Mouse (Mus musculus) gastrocnemius, adult 8-10 months (tissue): ENCODE measurements around the gene Maml3. TPM values are rescaled to one million over a fixed set of nuclear protein-coding genes. Genes with fewer than 3 reads are reported as not detected.

Source experiments
- DNase-seq, 2 experiments: peaks; one replicate each; pipeline ENCODE4 v3.0.0; 2022; ENCODE audit warnings: low spot score in 2 of 2
- total RNA-seq, 4 experiments: library from RNA; stranded (reverse); gene quantifications; 2 replicates each; pipeline ENCODE4 v1.2.4; 2022

Gene Maml3
- total RNA-seq, 4 experiments from 2014 or later: 1.2 to 2.4 (median 1.8) TPM

DNA sequence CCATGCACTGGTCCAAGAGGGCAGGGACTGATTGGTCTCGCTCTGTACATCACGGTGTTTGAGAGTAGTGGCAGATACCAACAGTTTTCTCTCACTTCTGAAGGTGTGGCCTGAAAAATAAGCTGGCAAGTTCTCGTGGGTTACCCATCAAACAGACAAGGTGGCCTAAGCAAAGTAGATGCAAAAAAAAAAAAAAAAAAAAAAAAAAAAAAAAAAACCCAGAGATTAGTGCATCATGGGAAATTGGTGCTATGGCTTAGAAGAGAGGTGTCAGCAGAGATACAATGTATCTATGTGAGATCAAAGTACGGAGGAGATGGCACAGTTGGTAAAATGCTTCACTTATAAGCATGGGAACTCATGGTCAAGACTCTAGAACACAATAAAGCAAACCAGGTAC lies 229.2 kb downstream of the Maml3 start:
- no peak for DNase-seq

DNA sequence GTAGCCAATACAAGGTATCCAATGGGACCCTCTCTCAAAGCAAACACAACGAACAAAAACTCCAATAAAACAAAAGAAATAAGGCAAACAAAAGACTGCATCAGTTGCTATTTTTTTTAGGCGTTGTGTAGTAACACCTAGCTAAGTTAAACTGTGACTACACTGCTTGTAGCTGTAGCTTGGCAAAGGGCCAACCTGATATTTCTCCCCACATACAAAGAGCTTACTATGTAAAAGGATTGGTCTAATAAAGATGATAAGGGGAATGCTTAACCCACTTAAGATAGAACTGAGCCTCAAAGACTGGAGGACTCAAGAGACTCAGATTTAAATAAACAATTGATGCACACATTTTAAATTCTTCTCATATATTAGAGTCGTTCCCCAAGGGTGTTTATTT lies 230.6 kb downstream of the Maml3 start:
- no peak for DNase-seq

DNA sequence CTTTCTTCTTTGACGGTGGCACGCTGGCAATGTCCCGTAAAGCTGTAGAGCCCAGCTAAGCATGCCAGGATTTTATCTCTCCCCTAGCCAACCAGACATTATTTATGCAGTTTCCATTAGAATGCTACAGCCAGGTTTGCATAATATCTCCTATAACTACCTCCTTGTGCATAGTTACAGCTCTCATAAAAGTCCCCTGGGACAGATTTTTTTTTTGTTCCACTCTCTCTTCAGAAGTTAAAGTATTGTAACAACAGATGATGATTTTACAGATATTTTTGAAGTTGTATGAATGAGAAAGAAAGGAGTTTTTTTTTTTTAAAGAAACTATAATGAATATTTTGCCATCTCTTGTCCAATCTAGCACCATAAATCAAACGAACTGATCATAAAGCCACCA lies 232.1 kb downstream of the Maml3 start:
- no peak for DNase-seq

DNA sequence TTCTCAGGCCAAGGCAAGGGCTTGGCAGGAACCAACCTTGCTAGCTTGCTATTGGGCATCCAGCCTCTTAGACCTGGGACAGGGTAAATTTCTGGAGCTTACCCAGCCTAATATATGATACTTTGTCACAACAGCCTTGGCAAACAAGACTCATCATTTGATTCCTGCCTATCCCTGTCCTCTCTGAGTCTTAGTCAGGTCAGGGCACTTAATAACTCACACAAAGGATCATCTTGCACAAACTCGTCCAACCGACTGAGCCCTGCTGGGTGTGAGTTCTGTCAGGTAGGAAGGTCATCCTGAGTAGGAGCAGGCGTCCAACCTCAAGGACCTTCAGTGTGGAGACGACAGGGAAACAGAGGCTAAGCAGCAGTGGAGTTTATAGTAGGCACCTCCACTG lies 233.5 kb downstream of the Maml3 start:
- DNase-seq: peak; percentile 28 to 47

DNA sequence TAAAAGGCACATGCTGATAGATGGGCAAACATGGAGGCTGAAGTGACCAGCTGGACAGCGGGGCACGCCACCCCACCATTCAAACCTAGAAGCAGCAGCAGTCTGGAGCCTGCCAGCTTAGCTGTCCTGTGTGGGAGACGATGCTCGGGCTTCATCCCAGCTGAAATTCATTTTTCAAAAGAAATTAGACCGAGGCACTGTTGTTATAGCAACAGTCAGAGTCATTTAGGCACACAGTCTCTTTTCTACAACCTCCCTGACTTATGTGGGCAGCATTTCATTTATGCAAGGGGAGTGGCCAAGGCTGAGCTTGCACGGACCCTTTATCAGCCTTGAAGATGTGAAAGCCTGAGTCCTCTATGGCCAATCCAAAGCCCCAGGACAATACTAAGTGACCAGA lies 234.9 kb downstream of the Maml3 start:
- DNase-seq: no peak

DNA sequence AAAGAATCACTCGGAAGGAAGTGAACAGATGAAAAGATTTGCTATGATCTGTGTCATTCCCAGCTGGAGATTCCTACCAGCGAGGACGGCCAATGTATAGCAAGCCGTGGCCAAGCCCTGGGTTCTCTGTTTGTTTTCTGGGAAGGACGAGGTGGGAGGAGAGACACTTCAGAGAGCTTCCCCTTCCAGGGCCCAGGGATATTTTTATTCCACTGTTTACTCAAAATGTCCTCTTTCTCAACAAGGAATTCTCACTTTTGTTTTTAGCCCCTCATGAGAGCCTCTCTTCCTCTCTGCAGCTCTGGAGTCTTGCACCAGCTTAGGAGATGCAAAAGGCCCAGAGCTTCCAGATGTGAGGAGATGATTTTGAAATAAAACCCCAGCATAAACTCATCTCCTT lies 236.0 kb downstream of the Maml3 start:
- no peak for DNase-seq

DNA sequence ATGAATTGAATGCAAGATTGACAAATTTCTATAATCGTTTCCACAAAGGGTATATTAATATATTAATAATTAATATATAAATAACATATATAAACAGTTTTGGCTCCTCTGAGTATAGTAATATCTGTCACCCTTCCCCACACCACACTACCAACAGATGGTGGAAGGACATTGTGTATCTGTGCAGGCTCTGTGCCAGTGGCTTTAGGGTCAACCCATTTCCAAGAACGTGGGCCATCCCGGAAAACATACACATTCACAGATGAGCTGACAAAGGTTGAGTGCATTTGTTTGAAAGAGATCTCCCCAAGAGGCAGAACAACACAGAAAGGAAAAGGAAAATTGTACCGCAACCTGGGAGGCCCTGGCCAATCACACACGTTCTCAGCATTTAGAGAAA lies 238.4 kb downstream of the Maml3 start:
- DNase-seq: no peak

DNA sequence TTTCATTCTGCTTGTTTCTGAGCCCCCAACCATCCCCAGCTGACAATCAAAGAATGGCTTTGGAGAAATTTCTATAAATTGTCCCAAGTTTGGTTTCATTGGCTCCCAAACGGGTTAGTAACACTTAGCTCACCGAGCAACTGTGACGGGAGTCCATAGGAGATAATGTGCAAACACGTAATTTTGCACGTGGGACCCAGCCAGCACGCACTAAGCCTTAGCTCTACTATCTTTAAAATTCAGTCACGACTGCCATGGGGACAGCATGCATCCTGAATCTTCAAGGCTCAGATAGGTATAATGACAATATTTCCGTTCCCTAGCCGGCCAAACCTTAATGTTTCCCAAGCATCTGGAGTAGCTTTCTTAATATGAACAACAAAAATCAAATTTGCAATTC lies 243.2 kb downstream of the Maml3 start:
- no peak for DNase-seq

DNA sequence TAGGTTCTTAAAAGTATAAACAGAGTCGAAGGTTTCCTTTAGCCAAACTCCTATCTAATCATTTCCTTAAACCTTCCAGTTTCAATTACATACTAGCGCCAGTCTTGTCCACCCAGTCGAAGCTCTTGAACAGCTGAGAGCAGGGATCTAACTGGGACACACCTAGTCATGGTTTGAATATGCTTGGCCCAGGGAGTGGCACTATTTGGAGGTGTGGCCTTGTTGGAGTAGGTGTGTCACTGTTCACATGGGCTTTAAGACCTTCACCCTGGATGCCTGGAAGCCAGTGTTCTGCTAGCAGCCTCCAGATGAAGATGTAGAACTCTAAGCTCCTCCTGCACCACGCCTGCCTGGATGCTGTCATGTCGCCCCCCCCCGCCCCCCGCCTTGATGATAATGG lies 244.4 kb downstream of the Maml3 start:
- DNase-seq: no peak

DNA sequence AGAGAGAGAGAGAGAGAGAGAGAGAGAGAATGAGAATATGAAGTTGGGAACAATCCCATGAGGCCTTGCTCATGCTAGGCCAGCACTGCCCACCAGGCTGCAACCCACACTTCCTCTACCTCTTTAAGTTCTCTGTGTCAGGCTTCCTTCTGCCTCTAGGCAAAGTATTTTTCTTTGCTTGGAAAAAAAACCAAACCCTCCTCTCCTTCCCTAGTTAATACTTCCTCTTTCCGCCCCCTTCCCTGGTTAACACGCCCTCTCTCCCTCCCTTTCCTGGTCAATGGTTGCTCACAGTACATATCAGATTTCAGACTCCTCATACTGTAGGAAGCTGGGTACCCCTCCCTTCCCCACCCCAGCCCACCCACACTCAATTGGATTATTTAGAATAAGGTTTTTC lies 245.7 kb downstream of the Maml3 start:
- no peak for DNase-seq

DNA sequence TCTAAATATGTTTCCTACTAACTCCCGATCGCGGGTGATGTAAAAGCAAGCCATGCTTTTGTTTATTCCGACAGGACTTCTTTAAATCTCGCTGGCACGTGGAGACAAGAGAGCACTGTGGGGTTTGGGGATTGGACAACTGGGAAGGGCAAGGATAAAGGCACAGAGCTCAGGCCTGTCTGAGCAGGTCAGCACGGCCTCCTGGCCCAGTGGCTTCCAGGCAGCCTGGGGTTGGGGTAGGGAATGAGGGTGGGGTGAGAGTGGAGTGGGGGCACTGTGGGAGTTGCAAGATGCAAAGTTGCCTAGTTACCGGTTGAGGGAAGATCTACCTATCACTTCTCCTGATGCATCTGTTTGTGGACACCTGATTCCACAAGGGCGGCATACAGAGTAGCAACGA lies 250.7 kb downstream of the Maml3 start:
- no peak for DNase-seq

DNA sequence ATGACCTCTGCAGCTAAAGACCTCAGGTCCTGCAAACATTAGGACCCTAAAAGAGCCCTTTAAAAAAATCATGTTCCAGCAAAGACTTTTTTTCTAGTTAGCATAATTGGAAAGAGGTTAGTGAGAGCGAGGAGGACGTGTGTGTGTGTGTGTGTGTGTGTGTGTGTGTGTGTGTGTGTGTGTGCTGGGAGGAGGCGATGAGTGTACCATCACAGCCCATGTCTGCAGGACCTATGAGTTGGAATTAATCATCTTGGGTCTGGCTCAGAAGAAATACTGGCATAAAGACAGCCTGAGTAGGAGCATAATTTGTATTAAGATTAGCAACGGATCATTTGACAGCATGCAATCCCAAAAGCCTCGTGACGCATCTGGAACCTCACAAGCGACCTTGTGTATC lies 251.3 kb downstream of the Maml3 start:
- no peak for DNase-seq

DNA sequence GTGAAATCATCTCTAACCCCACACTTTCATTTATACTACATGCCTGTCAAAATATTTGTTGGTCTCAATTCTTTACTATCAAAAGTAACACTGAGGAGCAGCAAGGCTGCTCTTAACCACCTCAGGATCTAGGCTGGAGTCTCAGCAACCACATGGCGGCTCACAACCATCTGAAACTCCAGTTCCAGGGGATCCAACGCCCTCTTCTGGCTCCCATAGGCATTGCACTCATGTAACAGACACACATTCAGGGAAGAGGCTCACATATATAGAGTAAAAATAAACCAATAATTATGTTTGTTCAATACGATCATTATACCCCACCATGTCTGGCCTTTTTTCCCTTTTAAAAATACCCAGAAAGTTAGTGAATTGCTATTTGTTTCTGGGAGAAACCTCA lies 252.2 kb downstream of the Maml3 start:
- no peak for DNase-seq

DNA sequence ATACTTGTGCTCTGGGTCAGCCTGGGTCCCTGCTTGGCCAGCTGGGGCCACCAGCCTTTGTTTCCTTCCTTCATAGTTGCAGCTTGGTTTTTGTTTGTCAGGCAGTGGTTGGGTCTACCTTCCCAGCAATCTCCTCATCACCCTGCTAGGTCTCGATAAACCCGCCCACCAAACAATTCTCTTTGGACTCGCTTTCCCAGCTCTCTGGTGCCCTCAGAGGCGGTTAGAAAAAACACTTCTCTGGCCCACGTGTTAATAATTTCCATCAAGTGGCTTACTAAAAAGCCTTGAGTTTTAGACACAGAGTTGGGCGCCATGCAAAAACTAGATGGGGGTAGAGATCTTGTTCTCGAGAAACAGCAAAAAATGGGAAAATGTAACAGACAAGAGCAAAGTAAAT lies 253.3 kb downstream of the Maml3 start:
- no peak for DNase-seq

DNA sequence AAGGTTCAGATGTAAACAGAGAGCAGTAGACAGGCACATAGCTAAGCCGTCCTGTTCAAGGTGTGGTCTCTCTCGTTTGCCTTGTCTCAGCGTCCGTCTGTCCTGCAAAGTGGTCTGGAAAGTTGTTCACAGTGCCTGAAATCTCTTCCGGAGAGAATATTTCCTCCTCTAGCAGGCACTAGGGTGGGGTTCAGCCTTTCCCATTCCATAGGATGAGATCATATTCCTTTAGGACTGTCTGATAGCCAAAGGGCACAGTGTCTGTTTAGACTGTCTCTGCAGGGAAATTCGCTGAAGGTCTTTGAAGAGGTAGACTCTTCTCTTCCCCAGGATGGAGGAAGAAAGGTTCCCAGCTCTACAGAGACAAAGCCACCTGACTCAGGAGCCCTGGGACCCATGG lies 255.4 kb downstream of the Maml3 start:
- no peak for DNase-seq

DNA sequence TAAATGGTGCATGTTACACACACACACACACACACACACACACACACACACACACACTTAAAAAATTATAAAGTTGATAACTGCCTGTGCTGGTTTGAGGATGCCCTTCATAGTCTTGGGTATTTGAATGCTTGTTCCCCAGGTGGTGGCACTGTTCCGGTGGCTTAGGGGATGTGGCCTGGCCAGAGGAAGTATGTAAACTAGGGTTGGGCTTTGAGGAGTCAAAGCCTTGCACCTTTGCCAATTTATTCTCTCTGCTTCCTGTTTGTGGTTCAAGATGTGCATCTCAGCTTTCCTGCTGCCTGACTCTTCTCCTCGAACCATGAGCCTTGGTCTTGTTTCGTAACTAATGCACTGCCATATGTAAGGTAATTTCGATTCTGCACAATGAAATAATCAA lies 257.6 kb downstream of the Maml3 start:
- DNase-seq: no peak

DNA sequence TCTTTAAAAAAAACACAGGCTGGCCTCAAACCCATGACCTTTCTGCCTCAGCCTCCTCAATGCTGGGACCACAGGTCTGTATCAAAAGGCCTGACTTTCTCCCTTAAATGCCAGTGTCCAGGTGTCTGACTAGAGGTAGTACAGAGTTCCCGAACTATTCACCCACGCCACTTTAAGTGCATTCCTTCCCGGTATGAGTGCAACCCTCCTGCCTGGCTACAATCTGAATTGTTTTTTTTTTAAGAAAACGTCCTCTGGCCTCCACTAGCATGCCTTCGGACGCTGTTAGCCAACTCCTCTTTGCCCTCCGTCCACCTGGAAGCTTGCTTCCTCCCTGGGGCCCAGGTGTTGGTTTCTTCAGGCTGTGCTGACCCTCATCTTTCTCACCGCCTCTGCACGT lies 260.6 kb downstream of the Maml3 start:
- no peak for DNase-seq

DNA sequence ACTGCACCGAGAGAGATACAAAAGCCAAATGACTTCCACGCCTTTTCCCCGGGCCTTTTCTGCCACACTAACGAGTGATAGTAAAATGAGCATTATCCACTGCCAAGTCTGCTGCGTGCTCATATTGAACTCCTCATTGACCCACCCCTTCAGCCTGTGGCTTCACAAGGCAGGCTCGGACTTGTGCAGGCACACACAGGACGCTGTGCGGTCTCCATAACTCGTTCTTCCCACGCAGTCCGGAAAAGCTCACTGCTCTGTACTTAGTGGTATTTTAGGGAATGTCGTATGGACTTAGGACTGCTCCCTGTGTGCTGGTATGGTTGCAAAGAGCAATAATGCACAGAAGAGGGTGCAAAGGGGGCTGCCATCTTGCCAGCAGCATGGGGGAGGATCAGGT lies 262.7 kb downstream of the Maml3 start:
- DNase-seq: no peak

DNA sequence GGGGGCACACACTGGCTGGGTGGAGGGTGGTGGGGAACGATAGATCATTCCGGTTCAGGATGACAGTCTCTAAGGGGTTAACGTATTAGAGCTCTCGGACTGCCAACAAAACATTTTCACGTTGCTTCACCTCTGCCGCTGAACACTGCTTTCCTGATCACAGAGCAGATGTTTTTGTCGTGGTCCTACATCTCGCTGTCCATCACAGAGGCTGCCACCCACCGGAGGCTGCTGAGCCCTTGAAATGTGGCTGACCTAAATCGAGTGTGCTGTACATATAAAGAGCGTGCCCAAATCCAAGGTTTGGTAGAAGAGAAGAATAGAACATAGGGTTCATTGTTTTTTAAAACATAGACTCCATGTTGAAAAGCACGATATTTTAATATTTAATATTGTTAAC lies 263.3 kb downstream of the Maml3 start:
- no peak for DNase-seq

DNA sequence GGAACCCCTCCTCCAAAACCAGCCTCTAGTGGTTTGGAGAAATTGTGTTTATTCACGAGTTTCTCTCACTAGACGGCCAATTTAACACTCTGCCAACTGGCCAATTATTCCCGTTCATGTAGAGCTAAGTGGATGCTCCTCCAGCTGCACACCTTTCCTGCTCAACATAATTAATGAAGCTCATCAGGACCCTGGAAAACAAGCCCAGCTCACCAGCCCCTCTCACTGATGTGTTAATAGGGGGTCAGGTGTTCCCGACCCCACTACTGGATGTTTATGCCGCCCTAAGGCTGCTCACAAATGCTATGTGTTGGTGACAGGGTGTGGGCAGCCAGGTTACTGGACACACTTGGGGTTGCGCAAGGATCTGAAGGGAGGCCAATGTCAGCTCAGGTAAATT lies 263.7 kb downstream of the Maml3 start:
- DNase-seq: no peak

DNA sequence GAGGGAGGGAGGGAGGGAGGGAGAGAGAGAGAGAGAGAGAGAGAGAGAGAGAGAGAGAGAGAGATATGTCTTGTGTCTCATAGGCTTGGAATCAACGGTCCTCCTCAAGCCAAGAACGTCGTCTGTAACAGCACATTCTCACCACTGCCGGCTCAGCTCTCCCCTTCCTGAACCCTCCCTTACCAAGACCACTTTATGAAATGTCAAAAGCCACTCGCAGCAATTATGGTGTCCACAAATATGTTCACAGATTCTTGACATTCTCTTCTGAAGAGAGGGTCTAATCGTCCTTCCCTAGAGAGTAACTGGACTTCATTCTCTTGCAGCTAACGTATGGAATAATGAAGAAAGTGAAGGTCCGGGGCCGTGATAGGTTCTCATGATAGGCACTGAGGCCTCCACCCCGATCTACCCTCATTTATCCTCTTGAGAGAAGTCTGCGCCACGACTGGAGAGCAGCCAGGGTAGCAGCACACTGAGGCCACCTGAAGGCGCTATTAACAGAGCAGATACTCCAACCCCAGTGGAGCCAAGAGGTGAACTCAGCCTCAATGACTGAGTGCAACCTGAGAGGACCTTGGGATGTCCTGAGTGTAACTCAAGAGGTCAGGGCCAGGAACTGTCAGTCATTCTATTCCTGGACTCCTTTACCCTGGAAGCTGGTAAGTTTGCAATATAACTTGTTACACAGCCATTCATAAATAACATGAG lies 264.6 kb downstream of the Maml3 start:
- peak; percentile 55 to 67 for DNase-seq

DNA sequence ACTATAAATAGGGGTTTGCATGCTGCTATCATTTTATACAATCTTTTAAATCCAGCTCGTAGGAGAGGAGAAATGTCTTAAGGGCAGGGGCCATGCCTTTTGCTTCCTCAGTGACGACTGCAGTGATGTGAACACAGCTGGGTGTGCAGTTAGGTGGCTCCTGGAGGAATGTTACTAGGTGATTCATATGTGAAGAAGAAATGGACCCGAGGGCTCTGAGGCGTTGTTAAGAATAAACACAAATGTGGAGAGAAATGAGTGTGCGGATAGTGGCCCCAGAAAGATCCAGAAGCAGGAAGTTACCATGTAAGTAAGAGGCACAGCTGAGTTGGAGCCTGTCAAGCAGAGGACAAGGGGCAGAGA lies 265.5 kb downstream of the Maml3 start:
- DNase-seq: no peak

DNA sequence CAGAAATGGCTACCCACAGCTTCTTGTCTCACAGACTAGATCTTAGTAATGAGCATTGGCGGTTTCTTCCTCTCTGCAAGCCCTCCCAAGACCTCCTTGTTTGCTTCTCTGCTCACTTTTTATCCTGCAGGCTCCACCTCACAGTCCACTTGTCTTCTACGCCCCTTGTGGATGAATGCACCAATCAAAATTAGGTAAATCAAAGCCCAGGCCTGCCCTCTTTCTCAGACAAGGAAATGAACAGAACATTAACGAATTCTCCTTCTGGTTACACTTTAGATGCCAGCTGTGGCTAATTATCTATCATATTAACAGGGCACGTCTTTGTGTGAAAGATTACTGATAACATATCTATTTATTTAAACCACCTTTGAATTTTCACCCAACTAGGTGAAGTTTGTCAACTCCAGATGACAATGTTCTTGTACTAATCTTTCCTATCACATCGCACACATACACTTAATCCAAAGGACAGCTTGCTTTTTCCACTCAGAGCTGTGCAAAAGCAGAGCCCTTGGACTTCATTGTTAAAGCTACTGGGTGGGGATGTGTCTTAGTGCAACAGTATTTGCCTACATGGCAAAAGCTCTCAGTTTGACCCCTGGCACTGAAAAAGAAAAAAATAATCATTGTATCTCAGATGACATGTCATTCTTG lies 266.1 kb downstream of the Maml3 start:
- DNase-seq: no peak

DNA sequence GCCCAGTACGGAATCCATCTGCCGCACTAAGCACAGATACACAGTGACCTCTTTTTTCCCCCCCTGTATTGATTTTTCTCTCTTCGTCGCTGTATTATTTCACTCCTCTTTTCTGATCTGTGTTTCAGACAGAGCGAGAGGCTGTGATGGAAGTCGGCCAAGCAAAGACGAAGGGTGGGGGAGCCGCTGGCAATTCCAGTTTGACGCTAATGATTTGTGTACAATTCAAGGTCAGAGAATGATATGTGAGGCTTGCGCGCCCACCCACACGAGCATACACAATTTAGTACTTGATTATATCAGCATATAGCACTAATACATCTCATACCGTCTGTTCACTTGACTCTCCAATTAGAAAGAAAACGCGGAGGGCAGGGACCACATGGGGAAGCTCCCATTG lies 271.9 kb downstream of the Maml3 start:
- DNase-seq: no peak
